Mouse (Mus musculus) pancreas, adult 10 weeks (tissue): ENCODE data around the gene Gja4. TPM values are rescaled to one million over a fixed set of nuclear protein-coding genes. Genes with fewer than 3 reads are reported as not detected.

Source experiments
- polyA plus RNA-seq: library from polyadenylated mRNA; stranded (reverse); fragments of 350-450 nt; fragmentation: Illumina TruSeq; extraction: RNeasy Lipid Tissue Mini Kit (QIAGEN cat#74804); gene quantifications from one replicate; pipeline ENCODE4 v1.2.3, GENCODE M21; 2015; ENCODE audit warnings: low read depth, low replicate concordance; ENCODE audit not compliant: insufficient read depth

Gja4 gene
- polyA plus RNA-seq: 8.2 TPM

DNA sequence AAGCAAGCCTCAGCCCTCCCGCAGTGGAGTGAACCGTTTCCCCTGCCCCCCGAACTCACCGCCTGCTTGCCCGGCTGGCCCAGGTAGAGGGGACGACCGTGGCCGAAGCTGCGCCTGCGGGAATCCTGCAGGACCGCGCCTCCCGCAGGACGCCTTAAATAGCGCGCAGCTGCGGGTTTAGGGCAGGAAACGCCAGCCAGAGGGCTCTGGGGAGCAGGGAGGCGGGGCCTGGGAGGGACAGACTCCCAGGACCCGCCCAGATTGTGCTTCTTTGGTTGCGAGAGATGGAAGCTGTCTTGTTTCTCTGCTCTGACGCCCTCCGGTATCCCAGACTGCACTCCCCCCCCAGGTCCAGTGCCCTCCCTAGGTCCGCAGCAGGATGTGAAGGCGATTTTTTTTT, at the start of gene Gja4:
Gene Gja4 (minus strand): TSS at position 179 of the 400 bp plus-strand sequence.

DNA sequence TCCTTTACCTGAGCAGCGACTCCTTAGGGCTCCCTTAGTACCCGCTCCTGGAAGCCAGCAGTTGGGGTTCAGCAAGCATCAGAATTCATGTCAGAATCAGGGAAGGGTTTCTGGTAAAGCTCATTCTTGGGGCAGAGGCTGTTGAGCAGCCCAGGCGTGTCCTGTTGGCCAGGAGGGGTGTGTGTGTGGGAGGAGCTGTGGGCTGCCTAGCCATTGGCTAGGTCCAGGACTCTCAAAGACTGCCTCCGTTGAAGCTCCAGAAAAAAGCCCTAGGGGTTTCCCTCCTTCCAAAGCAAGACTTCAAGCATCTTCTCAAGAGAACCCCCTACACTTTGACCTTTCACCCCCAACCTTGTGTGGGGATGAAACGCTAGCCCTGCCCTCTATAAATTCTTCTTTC, 44.2 kb upstream of the Gja4 start, which contains the start of gene Gjb5:
Gene Gjb5 (minus strand): TSS at position 164 of the 400 bp plus-strand sequence.

GRCm38 (mm10) chr4:127353951-127354438, 40.2 kb upstream of the Gja4 start, which contains the start of gene Gjb4:
Gene Gjb4 (minus strand): TSS chr4:127354081.

DNA sequence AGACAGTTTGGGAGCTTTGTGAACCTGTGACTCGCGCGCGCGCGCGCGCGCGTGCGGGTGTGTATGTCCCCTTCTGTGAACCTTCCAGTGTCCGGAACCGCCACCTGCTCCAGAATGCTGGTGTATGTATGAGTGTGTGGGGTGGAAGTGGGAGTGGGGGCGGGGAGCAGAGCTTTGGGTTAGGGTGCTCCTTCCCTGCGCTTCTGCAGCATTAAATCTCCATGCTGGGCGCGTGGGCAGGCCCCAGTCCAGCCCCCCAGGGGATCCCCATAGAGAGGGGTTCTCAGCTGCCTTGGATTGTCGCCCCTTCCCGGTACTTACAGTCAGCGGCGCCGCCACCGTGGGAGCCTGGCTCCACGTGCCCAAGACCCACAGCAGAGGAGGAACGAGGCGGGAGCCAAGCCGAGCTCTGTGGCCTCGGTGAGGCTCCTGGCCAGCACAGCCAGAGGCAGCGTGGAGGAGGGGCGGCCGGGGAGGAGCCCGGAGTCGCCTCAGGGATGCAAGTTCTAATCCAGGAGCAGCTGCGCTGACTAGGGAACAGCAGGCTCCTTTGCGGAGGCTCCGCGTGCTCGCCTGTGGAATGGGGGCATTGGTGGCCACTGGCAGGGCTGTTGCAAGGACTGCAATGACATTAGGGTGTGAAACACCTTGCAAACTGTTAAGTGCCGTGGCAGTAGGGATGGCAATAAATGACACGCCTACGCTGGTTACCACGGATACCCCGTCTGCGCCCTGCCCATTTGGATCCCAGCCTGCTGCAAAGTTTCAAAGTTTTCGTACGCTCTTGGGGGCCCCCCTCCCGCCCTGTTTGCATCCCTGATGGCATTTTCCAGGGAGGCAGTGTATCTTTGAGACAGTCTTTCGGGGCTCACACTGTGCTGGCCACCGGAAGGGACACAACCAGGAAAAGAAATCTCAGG, 16.6 kb upstream of the Gja4 start, which contains the start of gene Gjb3:
Gene Gjb3 (minus strand): TSS at position 664 of the 920 bp plus-strand sequence.

Other genes with a start within 250 kb of the Gja4 start
- gene Zmym6, start 236.7 kb downstream of the Gja4 start, polyA plus RNA-seq: 7.0 TPM
- gene Tmem35b, start 190.3 kb downstream of the Gja4 start, polyA plus RNA-seq: 3.7 TPM
- 0.48 TPM for gene Dlgap3, start 144.8 kb downstream of the Gja4 start, polyA plus RNA-seq
- 9.0 TPM for gene Smim12, start 70.3 kb downstream of the Gja4 start, polyA plus RNA-seq
- 0.52 TPM for gene Gjb3, start 16.8 kb upstream of the Gja4 start, polyA plus RNA-seq
- gene Gjb4, start 40.0 kb upstream of the Gja4 start, polyA plus RNA-seq: not detected
- 2.1 TPM for gene Gjb5, start 44.1 kb upstream of the Gja4 start, polyA plus RNA-seq